Mouse (Mus musculus) liver, embryonic 12.5 days (tissue): Measurements from ENCODE around the gene Lamb1. TPM values are rescaled to one million over a fixed set of nuclear protein-coding genes. Genes with fewer than 3 reads are reported as not detected.

ENCODE experiments used
- ATAC-seq: fragments of 200-750 bp; cut with Nextera tagmentation; 2 replicates; pipeline ENCODE4 v1.8.0; 2017; ENCODE audit warnings: moderate number of reproducible peaks, mild to moderate bottlenecking, moderate library complexity
- H3K27ac ChIP-seq: fragments of 300-500 bp; sonication (generic); 2 replicates; pipeline ENCODE4 v1.5.1; 2016; ENCODE audit warnings: mild to moderate bottlenecking
- H3K27me3 ChIP-seq: fragments of 300-500 bp; sonication (generic); replicated peaks from 2 replicates; pipeline ENCODE4 v1.6.1; 2016; ENCODE audit warnings: mild to moderate bottlenecking, moderate library complexity
- H3K36me3 ChIP-seq: fragments of 300-500 bp; sonication (generic); 2 replicates; pipeline ENCODE4 v1.6.1; 2016; ENCODE audit warnings: mild to moderate bottlenecking, moderate library complexity
- H3K4me1 ChIP-seq: fragments of 300-500 bp; sonication (generic); 2 replicates; pipeline ENCODE4 v1.6.1; 2016
- H3K4me2 ChIP-seq: fragments of 300-500 bp; sonication (generic); 2 replicates; pipeline ENCODE4 v1.6.1; 2016; ENCODE audit warnings: mild to moderate bottlenecking, moderate library complexity
- H3K4me3 ChIP-seq: fragments of 300-500 bp; sonication (generic); 2 replicates; pipeline ENCODE4 v1.5.1; 2016; ENCODE audit warnings: mild to moderate bottlenecking, moderate library complexity
- H3K9ac ChIP-seq: fragments of 300-500 bp; sonication (generic); 2 replicates; pipeline ENCODE4 v1.6.1; 2016; ENCODE audit warnings: mild to moderate bottlenecking, moderate library complexity
- H3K9me3 ChIP-seq: fragments of 300-500 bp; sonication (generic); replicated peaks from 2 replicates; pipeline ENCODE4 v1.6.1; 2016; ENCODE audit warnings: mild to moderate bottlenecking, moderate library complexity
- WGBS: fragments of 180-500 bp; shearing (Covaris S2); methylation state at CpG from one replicate; pipeline ENCODE4 v1.1.7; 2016; ENCODE audit not compliant: insufficient replicate concordance; 5-methylcytosine and 5-hydroxymethylcytosine counted together
- polyA plus RNA-seq: library from polyadenylated mRNA; unstranded; fragments of >200 nt; fragmentation: Nextera tagmentation; extraction: Ambion mirVana; gene quantifications from 2 replicates; pipeline ENCODE4 v1.2.1, GENCODE M21; 2016

The Lamb1 gene
- 8.3 and 8.6 TPM in 2 replicates for polyA plus RNA-seq

DNA sequence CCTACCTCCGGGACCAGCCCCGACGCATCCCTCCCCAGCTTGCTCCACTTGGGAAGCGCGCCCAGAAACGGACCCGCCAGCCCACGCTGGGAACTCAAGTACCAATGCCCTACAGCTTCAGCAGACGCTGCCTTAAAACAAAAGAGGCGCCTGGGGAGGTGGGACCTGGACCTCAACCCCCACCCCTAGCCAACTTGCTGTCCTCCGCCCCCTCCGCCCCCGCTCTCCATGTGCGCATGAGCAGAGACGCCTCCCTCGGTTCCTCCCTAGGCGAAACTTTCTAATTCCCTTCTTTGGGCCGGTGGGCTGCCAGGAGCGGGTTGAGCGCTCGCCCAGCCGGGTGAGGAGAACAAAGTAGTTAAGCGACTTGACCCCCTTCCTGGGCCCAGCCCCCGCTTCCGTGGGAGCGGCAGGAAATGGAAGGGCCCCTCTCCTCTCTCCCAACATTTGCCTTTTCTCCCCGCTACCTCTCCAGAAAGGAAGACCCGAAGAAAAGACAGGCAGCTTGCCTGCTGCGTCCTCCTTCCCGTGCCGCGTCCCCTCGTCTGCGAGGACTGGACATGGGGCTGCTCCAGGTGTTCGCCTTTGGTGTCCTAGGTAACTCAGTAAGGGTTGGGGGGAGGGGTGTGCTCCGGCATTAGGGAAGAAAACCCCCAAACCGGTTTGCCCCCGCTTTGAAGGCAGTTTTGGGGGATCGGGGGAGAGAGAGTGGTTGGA is at the start of gene Lamb1:
Lamb1 (plus strand) TSS at position 230 of the 717 bp plus-strand sequence.
- H3K4me2 ChIP-seq: peak within 1 kb of the TSS; percentile 62
- no peak within 1 kb of the TSS for H3K27ac ChIP-seq
- no peaks in the 10 kb centered on the region for H3K36me3 ChIP-seq
- WGBS: 1% methylated on average over 37 of the region's 39 CpGs
- H3K27me3 ChIP-seq: peaks cover 65% of the 10 kb centered on the region
- no peak for ATAC-seq
- peak within 1 kb of the TSS; percentile 46 for H3K4me3 ChIP-seq
- H3K4me1 ChIP-seq: 0 out of 2 replicates have a peak, but pooled peaks cover 5% of the 10 kb centered on the region
- no peaks in the 10 kb centered on the region for H3K9me3 ChIP-seq
- peak within 1 kb of the TSS; percentile 25; the same call in 1 of the 2 replicates for H3K9ac ChIP-seq

DNA sequence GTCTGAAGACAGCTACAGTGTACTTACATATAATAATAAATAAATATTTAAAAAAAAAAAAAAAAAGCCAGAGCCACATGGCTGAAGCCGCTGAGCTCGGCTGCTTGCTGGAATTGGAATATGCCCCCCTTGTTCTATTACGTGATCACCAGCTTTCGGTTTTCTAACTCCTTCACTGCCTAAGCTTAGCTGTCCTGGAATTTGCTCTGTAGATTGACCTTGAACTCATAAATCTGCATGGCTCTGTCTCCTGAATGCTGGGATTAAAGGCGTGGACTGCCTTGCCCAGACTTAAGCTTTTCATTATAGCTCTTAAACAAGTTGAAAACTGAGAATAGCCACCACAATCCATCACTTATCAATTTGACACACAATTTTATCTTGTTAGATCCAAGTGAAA is 47.8 kb upstream of the Lamb1 start:
- H3K4me2 ChIP-seq: no peak overlapping the region
- no peaks in the 10 kb centered on the region for H3K36me3 ChIP-seq
- 71% methylated on average over 5 of the region's 5 CpGs for WGBS
- H3K4me3 ChIP-seq: no peak overlapping the region
- no peaks in the 10 kb centered on the region for H3K27me3 ChIP-seq
- H3K9me3 ChIP-seq: no peaks in the 10 kb centered on the region
- H3K27ac ChIP-seq: no peak overlapping the region
- H3K9ac ChIP-seq: no peak overlapping the region
- no peak for ATAC-seq
- H3K4me1 ChIP-seq: no peaks in the 10 kb centered on the region

DNA sequence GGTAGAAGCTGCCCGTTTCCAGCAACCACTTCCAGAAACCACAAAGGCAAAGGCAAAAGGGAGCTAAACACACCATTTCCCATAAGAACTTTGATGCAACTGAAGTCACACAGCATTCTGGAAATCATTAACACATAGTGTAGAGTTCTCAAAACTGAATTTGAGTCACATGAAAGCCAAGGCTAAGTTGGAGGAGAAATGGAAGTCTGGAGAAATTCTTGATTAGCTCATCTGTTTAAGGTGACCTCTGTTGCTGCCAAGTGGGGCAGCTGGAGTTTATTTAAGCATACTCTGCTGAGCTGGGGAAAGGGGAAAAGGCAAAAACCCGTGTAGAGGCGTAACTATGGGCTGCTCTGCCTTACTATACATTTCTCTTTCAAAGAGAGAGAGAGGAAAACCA is 46.3 kb upstream of the Lamb1 start:
- no peak overlapping the region for H3K4me3 ChIP-seq
- no peak overlapping the region for H3K4me2 ChIP-seq
- H3K27ac ChIP-seq: no peak overlapping the region
- no peak overlapping the region for H3K9ac ChIP-seq
- H3K9me3 ChIP-seq: no peaks in the 10 kb centered on the region
- ATAC-seq: no peak
- H3K4me1 ChIP-seq: no peaks in the 10 kb centered on the region
- 40% methylated on average over 3 of the region's 3 CpGs for WGBS
- H3K27me3 ChIP-seq: no peaks in the 10 kb centered on the region
- H3K36me3 ChIP-seq: no peaks in the 10 kb centered on the region

DNA sequence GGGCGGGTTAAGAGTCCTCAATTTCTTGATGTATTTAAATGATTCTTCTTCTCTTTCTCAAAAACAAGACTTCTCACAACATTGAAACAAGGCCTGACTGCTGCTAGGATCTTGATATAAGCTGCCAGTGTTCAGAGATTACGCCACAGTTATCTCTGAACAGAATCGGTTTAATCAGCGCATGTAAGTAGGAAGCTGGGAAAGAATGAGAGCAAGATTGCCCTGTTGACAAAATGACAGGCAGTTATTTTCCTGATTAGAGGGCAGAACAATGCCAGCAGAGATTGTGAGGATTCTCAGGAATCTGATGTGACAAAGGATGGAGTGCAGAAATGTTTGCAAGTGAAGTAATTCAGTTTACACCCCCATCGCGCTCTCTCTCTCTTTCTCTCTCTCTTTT is 43.5 kb upstream of the Lamb1 start:
- Histone ChIP-seq H3K4me1 (no peaks in the 10 kb centered on the region), H3K4me3 (no peak overlapping the region), H3K4me2 (no peak overlapping the region), H3K9ac (no peak overlapping the region), H3K27ac (no peak overlapping the region), H3K9me3 (no peaks in the 10 kb centered on the region), H3K36me3 (no peaks in the 10 kb centered on the region), H3K27me3 (no peaks in the 10 kb centered on the region)
- no peak for ATAC-seq
- 57% methylated on average over 6 of the region's 6 CpGs for WGBS

DNA sequence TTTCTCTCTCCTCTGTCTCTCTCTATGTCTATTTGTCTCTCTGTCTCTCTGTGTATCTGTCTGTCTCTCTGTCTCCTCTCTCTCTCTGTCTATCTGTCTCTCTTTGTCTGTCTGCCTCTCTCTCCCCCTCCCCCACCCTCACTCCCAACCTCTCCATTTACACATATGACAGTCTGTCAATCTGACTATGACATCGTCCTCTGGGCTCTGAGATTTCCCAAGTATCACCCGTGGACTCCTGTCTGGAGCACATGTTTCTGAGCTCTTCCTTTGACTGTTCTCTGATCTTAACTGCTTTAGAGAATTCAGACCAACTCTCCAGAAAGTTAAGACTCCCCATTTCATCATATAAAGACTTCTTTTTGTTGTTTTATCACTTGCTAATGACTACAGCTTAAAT is 42.8 kb upstream of the Lamb1 start:
- H3K9me3 ChIP-seq: no peaks in the 10 kb centered on the region
- ATAC-seq: no peak
- no peak overlapping the region for H3K4me3 ChIP-seq
- H3K4me1 ChIP-seq: no peaks in the 10 kb centered on the region
- H3K36me3 ChIP-seq: no peaks in the 10 kb centered on the region
- H3K27me3 ChIP-seq: no peaks in the 10 kb centered on the region
- no peak overlapping the region for H3K27ac ChIP-seq
- 29% methylated on average over 2 of the region's 2 CpGs for WGBS
- H3K4me2 ChIP-seq: no peak overlapping the region
- no peak overlapping the region for H3K9ac ChIP-seq

DNA sequence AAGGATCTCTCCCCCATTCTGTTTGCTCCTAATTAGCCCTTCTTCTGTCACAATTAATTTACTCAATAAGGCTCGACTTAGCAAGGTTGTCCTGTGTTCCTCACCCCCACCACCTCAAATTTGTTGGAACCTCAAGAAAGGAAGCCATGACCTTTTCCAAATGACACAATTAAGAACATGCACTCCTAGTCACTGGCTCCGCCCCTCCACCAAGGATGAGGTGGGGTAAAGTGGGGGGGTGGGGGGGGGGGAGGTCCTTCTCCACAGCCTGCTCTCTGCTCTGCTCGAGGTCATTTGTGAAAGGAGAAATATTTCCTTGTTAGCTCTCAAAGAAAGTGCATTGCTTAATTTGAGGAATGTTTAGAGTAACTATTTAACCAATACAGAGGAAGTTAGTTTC is 42.3 kb upstream of the Lamb1 start:
- Histone ChIP-seq H3K9me3 (no peaks in the 10 kb centered on the region), H3K36me3 (no peaks in the 10 kb centered on the region), H3K27ac (no peak overlapping the region), H3K4me2 (no peak overlapping the region), H3K9ac (no peak overlapping the region), H3K27me3 (no peaks in the 10 kb centered on the region), H3K4me3 (no peak overlapping the region), H3K4me1 (no peaks in the 10 kb centered on the region)
- WGBS: 17% methylated on average over 3 of the region's 3 CpGs
- ATAC-seq: no peak

DNA sequence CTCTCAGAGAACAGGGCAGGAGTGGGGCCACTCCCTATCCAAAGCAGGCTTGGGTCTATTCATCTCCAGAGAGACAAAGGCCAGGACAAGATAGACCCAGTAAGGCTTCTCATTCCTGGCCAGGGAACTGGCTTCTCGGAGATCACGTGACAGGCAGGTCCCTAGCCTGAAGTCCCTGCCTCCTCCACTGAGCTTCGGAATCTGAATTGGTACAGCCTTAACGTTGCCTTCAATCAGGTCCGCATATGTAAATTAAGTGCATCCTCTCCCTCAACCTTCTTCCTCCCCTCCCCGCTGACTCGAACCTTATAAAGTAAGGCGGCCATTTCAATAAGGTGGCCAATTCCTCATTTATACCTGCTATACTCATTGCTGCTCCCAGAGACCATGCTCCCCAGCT is 39.6 kb upstream of the Lamb1 start:
- Histone ChIP-seq H3K4me2 (no peak overlapping the region), H3K4me1 (no peaks in the 10 kb centered on the region), H3K9ac (no peak overlapping the region), H3K4me3 (no peak overlapping the region), H3K27me3 (no peaks in the 10 kb centered on the region), H3K36me3 (no peaks in the 10 kb centered on the region), H3K27ac (no peak overlapping the region), H3K9me3 (no peaks in the 10 kb centered on the region)
- no peak for ATAC-seq
- 41% methylated on average over 8 of the region's 8 CpGs for WGBS

DNA sequence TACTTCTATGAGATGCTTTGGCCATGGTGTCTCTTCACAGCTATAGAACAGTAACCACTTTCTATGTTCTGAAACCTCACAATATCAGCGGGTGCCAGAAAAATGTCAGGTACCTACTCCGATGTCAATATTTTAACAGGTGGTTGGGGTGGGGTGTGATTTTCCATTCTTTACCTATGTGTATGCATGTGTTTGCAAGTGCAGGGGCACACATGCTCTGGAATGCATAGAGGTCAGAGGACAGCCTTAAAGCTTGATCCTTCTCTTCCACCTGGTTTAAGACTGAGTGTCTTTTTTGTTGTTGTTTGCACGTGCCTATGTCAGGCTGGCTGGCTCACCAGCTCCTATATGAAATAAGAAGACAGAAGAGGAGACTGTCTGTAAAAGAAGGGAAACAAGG is 37.9 kb upstream of the Lamb1 start:
- WGBS: 73% methylated on average over 3 of the region's 3 CpGs
- no peak overlapping the region for H3K27ac ChIP-seq
- ATAC-seq: no peak

DNA sequence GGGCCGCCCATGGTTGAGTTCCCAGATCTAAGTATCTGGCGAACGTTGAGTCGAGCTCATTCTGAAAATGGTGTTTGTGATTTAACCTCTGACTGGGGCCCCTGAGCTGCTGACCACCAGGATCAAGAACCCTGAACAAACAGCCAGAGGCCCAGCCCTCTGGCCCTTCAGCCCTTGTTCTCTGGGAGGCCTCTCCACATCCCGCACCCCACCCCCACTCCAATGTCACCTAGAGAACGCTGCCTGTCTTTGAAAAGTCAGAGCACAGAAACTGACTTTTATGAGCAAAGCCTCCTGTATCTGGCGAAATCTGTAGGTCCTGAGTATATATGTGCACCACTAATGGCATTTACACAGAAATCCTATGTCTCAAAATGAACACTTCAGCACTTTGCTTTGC is 36.2 kb upstream of the Lamb1 start:
- H3K4me2 ChIP-seq: no peak overlapping the region
- ATAC-seq: no peak
- no peaks in the 10 kb centered on the region for H3K4me1 ChIP-seq
- no peaks in the 10 kb centered on the region for H3K36me3 ChIP-seq
- no peaks in the 10 kb centered on the region for H3K9me3 ChIP-seq
- H3K27ac ChIP-seq: no peak overlapping the region
- no peak overlapping the region for H3K4me3 ChIP-seq
- WGBS: 50% methylated on average over 7 of the region's 7 CpGs
- no peak overlapping the region for H3K9ac ChIP-seq
- no peaks in the 10 kb centered on the region for H3K27me3 ChIP-seq

More for the DNA sequence above, 37.9 kb upstream of the Lamb1 start:
- Histone ChIP-seq H3K4me2 (no peak overlapping the region), H3K4me3 (no peak overlapping the region), H3K9ac (no peak overlapping the region), H3K9me3 (no peaks in the 10 kb centered on the region), H3K4me1 (no peaks in the 10 kb centered on the region), H3K36me3 (no peaks in the 10 kb centered on the region), H3K27me3 (no peaks in the 10 kb centered on the region)

DNA sequence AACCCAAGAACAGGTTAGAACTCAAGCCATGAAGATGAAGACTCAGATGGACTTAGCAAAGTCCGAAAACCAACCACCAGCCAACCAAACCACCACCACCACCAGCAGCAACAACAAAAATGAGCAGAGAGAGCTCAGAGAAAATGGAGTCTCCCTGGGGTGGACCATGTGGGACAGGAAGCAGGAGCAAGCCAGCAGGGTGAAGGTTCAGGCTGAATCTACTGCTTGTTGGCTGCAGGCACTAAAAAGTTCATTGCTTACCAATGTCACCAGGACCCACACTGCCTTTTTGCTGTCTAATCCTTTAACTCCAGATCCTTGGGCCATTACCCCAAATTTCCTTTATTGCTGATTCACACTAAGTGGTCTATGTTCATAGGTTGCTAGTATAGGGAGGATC is 32.4 kb upstream of the Lamb1 start:
- WGBS: 47% methylated on average over 1 of the region's 1 CpGs
- ATAC-seq: no peak
- no peaks in the 10 kb centered on the region for H3K27me3 ChIP-seq

DNA sequence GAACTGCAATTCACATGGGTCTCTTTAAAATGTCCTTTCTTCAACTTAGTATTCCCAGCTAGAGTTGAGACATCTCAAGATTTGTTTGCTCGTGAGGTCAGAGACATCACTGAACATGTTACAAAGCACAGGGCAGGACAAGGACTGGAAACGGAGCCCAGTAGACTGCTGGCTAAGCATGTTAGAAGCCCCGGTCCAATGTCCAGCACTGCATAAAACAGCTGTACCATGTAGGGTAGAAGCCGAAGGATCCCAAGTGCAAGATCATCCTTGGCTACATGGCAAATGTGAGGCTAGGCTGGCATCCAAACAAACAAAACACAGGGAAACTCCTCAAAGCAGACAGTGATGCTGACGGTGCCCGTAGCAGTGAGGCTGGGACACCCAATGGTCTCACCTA is 30.0 kb upstream of the Lamb1 start:
- H3K36me3 ChIP-seq: no peaks in the 10 kb centered on the region
- no peak overlapping the region for H3K9ac ChIP-seq
- no peaks in the 10 kb centered on the region for H3K9me3 ChIP-seq
- no peak overlapping the region for H3K4me2 ChIP-seq
- WGBS: 82% methylated on average over 6 of the region's 6 CpGs
- H3K27ac ChIP-seq: no peak overlapping the region
- ATAC-seq: no peak
- no peaks in the 10 kb centered on the region for H3K4me1 ChIP-seq
- H3K27me3 ChIP-seq: no peaks in the 10 kb centered on the region
- H3K4me3 ChIP-seq: no peak overlapping the region

More for the DNA sequence above, 32.4 kb upstream of the Lamb1 start:
- H3K4me1 ChIP-seq: no peaks in the 10 kb centered on the region
- H3K4me3 ChIP-seq: no peak overlapping the region
- H3K4me2 ChIP-seq: no peak overlapping the region
- H3K9ac ChIP-seq: no peak overlapping the region
- H3K9me3 ChIP-seq: no peaks in the 10 kb centered on the region
- no peak overlapping the region for H3K27ac ChIP-seq
- no peaks in the 10 kb centered on the region for H3K36me3 ChIP-seq

DNA sequence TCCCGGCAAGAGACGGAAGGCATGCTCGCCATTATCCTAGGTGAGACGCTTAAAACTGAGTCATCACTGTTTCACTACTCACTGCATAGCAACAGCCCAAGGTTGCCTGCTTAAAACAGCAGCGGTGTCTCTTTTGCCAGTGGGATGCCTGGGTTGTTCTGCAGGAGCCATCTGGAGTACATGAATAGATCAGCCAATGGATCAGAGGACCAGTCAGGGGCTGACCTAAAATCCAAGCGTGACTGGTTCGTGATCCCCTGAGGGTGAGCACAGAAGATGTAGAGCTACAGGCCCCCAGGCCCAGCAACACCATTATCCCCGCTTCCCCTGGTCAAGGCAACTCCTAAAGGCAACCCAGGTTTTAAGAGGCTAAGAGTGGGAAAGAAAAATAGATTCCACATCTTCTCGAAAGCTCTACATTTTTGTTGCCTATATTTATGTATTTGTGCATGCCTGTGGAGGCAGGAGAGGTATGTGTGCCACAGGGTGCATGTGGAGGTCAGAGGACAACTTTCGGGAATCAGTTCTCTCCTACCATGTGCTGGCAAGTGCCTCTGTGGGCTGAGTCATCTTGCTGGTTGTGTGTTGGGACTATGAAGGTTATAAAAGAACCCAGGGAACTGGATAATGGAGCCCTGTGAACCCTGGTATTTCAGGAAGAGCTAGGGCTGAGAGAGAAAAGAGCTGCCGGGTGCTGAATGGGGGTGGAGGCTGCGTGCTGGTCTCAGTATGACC is 28.0 kb upstream of the Lamb1 start:
- H3K4me3 ChIP-seq: no peak overlapping the region
- 67% methylated on average over 12 of the region's 12 CpGs for WGBS
- no peak for ATAC-seq

More for the DNA sequence above, 28.0 kb upstream of the Lamb1 start:
- no peaks in the 10 kb centered on the region for H3K27me3 ChIP-seq
- H3K4me1 ChIP-seq: no peaks in the 10 kb centered on the region
- no peak overlapping the region for H3K27ac ChIP-seq
- no peak overlapping the region for H3K9ac ChIP-seq
- no peaks in the 10 kb centered on the region for H3K36me3 ChIP-seq
- H3K4me2 ChIP-seq: no peak overlapping the region
- no peaks in the 10 kb centered on the region for H3K9me3 ChIP-seq
